Mouse (Mus musculus): Measurements from ENCODE around the gene Gm4131.

DNA sequence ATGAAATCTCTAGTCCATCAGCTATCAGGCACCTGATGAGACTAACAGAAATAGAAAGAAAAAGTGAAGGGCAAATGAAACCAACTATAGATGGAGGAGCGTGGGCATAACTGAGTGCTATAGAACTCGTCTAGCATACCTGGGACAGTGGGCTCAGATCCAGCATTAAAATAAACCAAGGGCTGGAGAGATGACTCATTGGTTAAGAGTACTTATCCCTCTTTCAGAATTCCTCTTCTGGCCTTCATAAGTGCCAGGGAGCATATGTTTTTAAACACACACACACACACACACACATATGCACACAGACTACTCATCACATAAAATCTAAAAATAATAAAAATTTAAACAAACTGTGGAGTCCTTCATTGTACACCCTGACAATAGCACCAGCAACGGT lies 43.2 kb upstream of the Gm4131 start:
- TF ChIP-seq POLR2A (IDR thresholded peaks at IDR 0.05; ENCODE audit: borderline replicate concordance, control insufficient read depth, low read depth, low read length) (no peak), CTCF (IDR thresholded peaks at IDR 0.05; ENCODE audit: control insufficient read depth, insufficient read depth, low read length) (no peak)
